Mouse (Mus musculus): ENCODE results near the gene Ikzf3. TPM values are rescaled to one million over a fixed set of nuclear protein-coding genes. Genes with fewer than 3 reads are reported as not detected.

Gene Ikzf3
- polyA plus RNA-seq, 1 experiment: 3.9 TPM

DNA sequence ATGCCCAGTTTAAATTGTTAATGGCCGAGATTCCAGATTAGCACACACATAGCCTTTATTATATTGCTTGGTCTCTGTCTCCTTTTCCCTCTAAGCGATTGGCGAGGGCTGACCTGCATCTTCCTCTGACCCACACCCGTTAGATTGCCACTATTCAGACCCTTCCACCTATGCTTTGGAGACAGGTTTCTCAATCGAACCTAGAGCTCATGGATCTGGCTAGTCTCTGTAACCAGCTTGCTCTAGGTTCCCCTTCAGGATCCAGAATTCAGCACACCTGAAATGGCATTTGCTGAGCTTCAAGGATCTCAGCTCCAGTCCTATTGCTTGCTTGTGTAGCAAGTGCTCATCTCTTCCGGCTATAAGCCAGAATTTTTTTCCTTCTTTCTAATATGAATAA is 23.6 kb upstream of the Ikzf3 start:
- no peak for DNase-seq
- TF ChIP-seq POLR2A (IDR thresholded peaks at IDR 0.05; ENCODE audit: low read depth, low read length) (no peak), CTCF (conservative IDR thresholded peaks at IDR 0.05; ENCODE audit: insufficient read depth, insufficient read length, low read depth, low read length) (no peak)
- Histone ChIP-seq H3K27ac (ENCODE audit: insufficient read depth, low read depth, low read length) (no peak overlapping the region), H3K27me3 (replicated peaks; ENCODE audit: control insufficient read depth, insufficient read depth, low read length) (no peaks in the 10 kb centered on the region), H3K36me3 (ENCODE audit: control insufficient read depth, insufficient read depth, low read length) (no peaks in the 10 kb centered on the region), H3K4me1 (ENCODE audit: control insufficient read depth, insufficient read depth, low read length) (no peaks in the 10 kb centered on the region), H3K4me3 (ENCODE audit: insufficient read depth, low read depth, low read length) (no peak overlapping the region)
- 79% methylated on average over 6 of the region's 6 CpGs for WGBS

DNA sequence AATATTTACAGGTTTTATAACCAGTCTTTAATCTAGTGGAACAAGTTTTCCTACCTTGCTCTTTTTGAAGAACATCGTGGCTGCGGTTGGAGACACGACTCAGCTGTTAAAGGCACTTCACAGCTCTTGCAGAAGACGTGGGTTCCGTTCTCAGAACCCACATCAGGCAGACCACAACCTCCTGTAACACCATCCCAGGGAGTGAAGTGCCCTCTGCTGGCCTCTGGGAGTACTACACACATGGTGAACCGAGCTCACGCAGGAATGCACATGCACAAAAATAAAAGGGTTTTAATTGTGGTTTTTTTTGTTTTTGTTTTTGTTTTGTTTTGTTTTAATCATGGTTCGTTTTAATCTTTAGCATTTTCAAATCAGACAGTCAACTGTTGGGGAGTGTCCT is 22.5 kb upstream of the Ikzf3 start:
- Histone ChIP-seq H3K36me3 (ENCODE audit: control insufficient read depth, insufficient read depth, low read length) (no peaks in the 10 kb centered on the region), H3K27ac (ENCODE audit: insufficient read depth, low read depth, low read length) (no peak overlapping the region), H3K4me3 (ENCODE audit: insufficient read depth, low read depth, low read length) (no peak overlapping the region), H3K27me3 (replicated peaks; ENCODE audit: control insufficient read depth, insufficient read depth, low read length) (no peaks in the 10 kb centered on the region), H3K4me1 (ENCODE audit: control insufficient read depth, insufficient read depth, low read length) (no peaks in the 10 kb centered on the region)
- 87% methylated on average over 8 of the region's 8 CpGs for WGBS
- TF ChIP-seq POLR2A (IDR thresholded peaks at IDR 0.05; ENCODE audit: low read depth, low read length) (no peak), CTCF (conservative IDR thresholded peaks at IDR 0.05; ENCODE audit: insufficient read depth, insufficient read length, low read depth, low read length) (peak; percentile 34)
- DNase-seq: no peak

GRCm38 (mm10) chr11:98563921-98564414 is 18.1 kb upstream of the Ikzf3 start:
- Histone ChIP-seq H3K4me1 (ENCODE audit: control insufficient read depth, insufficient read depth, low read length) (no peaks in the 10 kb centered on the region), H3K27me3 (replicated peaks; ENCODE audit: control insufficient read depth, insufficient read depth, low read length) (no peaks in the 10 kb centered on the region), H3K27ac (ENCODE audit: insufficient read depth, low read depth, low read length) (no peak overlapping the region), H3K4me3 (ENCODE audit: insufficient read depth, low read depth, low read length) (no peak overlapping the region), H3K36me3 (ENCODE audit: control insufficient read depth, insufficient read depth, low read length) (no peaks in the 10 kb centered on the region)
- DNase-seq: no peak
- TF ChIP-seq POLR2A (IDR thresholded peaks at IDR 0.05; ENCODE audit: low read depth, low read length): no peak
- TF ChIP-seq CTCF (conservative IDR thresholded peaks at IDR 0.05; ENCODE audit: insufficient read depth, insufficient read length, low read depth, low read length): no peak
- WGBS: 48% methylated on average over 13 of the region's 13 CpGs

DNA sequence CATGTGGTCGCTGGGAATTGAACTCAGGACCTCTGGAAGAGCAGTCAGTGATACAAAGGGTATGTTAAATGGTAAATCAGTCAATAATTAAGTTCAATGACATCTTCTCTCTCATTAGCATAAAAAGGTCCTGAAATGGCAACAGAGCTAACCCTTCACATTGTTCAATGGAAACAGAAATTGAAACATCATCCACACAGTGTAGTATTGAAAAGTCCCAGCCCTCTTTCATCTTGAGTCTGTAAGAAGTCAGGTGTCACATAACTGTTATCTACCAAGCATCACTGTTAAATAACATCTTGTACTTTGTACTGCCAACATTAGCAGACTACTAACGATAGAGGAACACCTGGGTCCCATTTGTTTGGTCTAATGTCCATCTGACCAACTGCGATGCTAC is 17.2 kb upstream of the Ikzf3 start:
- no peak overlapping the region for H3K4me3 ChIP-seq (ENCODE audit: insufficient read depth, low read depth, low read length)
- H3K27ac ChIP-seq (ENCODE audit: insufficient read depth, low read depth, low read length): no peak overlapping the region
- H3K4me1 ChIP-seq (ENCODE audit: control insufficient read depth, insufficient read depth, low read length): no peaks in the 10 kb centered on the region
- H3K36me3 ChIP-seq (ENCODE audit: control insufficient read depth, insufficient read depth, low read length): no peaks in the 10 kb centered on the region
- 91% methylated on average over 3 of the region's 3 CpGs for whole genome bisulfite sequencing
- no peaks in the 10 kb centered on the region; the same call in 1 of the 2 replicates for H3K27me3 ChIP-seq (replicated peaks; ENCODE audit: control insufficient read depth, insufficient read depth, low read length)
- TF ChIP-seq CTCF (conservative IDR thresholded peaks at IDR 0.05; ENCODE audit: insufficient read depth, insufficient read length, low read depth, low read length) (no peak), POLR2A (IDR thresholded peaks at IDR 0.05; ENCODE audit: low read depth, low read length) (no peak)
- DNase-seq: no peak

- Histone ChIP-seq H3K36me3 (ENCODE audit: control insufficient read depth, insufficient read depth, low read length) (no peaks in the 10 kb centered on the region), H3K4me3 (ENCODE audit: insufficient read depth, low read depth, low read length) (no peak overlapping the region), H3K4me1 (ENCODE audit: control insufficient read depth, insufficient read depth, low read length) (no peaks in the 10 kb centered on the region), H3K27ac (ENCODE audit: insufficient read depth, low read depth, low read length) (no peak overlapping the region), H3K27me3 (replicated peaks; ENCODE audit: control insufficient read depth, insufficient read depth, low read length) (no peaks in the 10 kb centered on the region; the same call in 1 of the 2 replicates)
- DNase-seq: no peak
- 36% methylated on average over 7 of the region's 7 CpGs for WGBS
- no peak for TF ChIP-seq CTCF (conservative IDR thresholded peaks at IDR 0.05; ENCODE audit: insufficient read depth, insufficient read length, low read depth, low read length)
- no peak for TF ChIP-seq POLR2A (IDR thresholded peaks at IDR 0.05; ENCODE audit: low read depth, low read length)
These were observed 15.1 kb upstream of the Ikzf3 start for GRCm38 (mm10) chr11:98560942-98561341.

DNA sequence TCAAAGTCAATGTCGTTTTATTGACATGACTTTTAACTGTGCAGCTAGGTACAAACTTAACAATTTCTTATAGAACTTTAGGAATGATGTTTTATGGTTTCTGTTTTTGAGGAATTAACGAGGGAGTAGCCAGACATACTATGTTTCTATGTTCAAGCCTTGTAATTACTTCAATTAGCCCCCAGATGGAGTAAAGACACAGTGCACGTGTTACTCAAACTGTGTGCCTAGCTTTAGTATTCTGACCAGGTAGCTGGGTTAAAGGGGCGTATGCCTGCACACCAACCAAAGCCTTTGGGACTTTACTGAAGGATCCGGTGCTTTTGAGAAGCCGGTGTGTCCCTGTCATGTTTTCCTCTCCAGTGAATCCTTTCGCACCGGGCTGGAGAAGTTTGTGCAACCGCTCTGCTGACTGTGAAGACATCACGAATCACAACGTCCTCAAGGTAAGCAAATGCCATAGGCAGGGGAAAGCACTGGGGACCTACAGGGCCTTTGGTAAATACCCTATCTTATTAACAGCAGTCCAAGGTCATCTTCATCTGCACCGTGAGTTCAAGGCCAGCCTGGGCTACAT is 9.4 kb upstream of the Ikzf3 start:
- no peak overlapping the region for H3K27ac ChIP-seq (ENCODE audit: insufficient read depth, low read depth, low read length)
- no peak overlapping the region for H3K4me3 ChIP-seq (ENCODE audit: insufficient read depth, low read depth, low read length)
- 62% methylated on average over 12 of the region's 12 CpGs for WGBS
- no peak for DNase-seq
- H3K4me1 ChIP-seq (ENCODE audit: control insufficient read depth, insufficient read depth, low read length): no peaks in the 10 kb centered on the region; the same call in 1 of the 2 replicates
- TF ChIP-seq CTCF (conservative IDR thresholded peaks at IDR 0.05; ENCODE audit: insufficient read depth, insufficient read length, low read depth, low read length): 0 out of 2 replicates have a peak, but pooled peaks have one; percentile 22
- no peak for TF ChIP-seq POLR2A (IDR thresholded peaks at IDR 0.05; ENCODE audit: low read depth, low read length)
- no peaks in the 10 kb centered on the region; the same call in 1 of the 2 replicates for H3K27me3 ChIP-seq (replicated peaks; ENCODE audit: control insufficient read depth, insufficient read depth, low read length)
- H3K36me3 ChIP-seq (ENCODE audit: control insufficient read depth, insufficient read depth, low read length): no peaks in the 10 kb centered on the region

- H3K36me3 ChIP-seq (ENCODE audit: control insufficient read depth, insufficient read depth, low read length): no peaks in the 10 kb centered on the region
- TF ChIP-seq POLR2A (IDR thresholded peaks at IDR 0.05; ENCODE audit: low read depth, low read length): no peak
- no peak for TF ChIP-seq CTCF (conservative IDR thresholded peaks at IDR 0.05; ENCODE audit: insufficient read depth, insufficient read length, low read depth, low read length)
- WGBS: 92% methylated on average over 4 of the region's 4 CpGs
These were observed 8.1 kb upstream of the Ikzf3 start for GRCm38 (mm10) chr11:98553966-98554365.

More at GRCm38 (mm10) chr11:98553966-98554365, 8.1 kb upstream of the Ikzf3 start:
- Histone ChIP-seq H3K27me3 (replicated peaks; ENCODE audit: control insufficient read depth, insufficient read depth, low read length) (peaks cover 3% of the 10 kb centered on the region; the same call in 1 of the 2 replicates), H3K4me3 (ENCODE audit: insufficient read depth, low read depth, low read length) (no peak overlapping the region), H3K4me1 (ENCODE audit: control insufficient read depth, insufficient read depth, low read length) (no peaks in the 10 kb centered on the region; the same call in 1 of the 2 replicates), H3K27ac (ENCODE audit: insufficient read depth, low read depth, low read length) (no peak overlapping the region)
- no peak for DNase-seq

All from kidney, adult 2 months (tissue).